Mouse (Mus musculus): ENCODE measurements at regions not wholly inside any gene's neighbourhood (a gene's known extent, or its start where the extent isn't known, plus 50 kb on each side); places are given as distances from the start of the nearest gene placed in this dataset.
A peak's percentile ranks its signal among the peaks of the same experiment; 100 is the strongest.

DNA sequence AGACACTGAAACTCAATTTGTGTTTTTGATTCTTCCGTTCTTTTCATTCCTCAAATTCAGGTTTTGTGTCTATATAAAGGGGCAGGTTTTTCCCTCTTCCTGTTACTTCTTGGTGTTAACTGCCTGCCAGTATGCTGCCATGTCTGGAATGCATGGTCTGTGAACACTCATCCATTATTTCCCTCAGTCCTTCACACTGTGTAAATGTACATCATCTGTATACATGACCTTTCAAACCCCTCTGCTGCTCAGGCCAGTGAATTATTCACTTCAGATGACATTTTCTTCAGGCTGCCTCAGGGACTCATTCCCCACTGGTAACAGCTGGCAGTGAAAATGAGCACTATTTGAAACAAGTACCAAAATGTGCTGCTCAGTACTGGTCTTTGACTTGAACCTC is 512.0 kb upstream of the Atxn7l3b start:
- Histone ChIP-seq H3K4me3 (no peak overlapping the region), H3K4me1 (no peaks in the 10 kb centered on the region), H3K4me2 (replicated peaks) (no peak overlapping the region), H3K9me3 (replicated peaks) (no peaks in the 10 kb centered on the region), H3K27ac (no peak overlapping the region), H3K9ac (no peak overlapping the region), H3K27me3 (no peaks in the 10 kb centered on the region), H3K36me3 (no peaks in the 10 kb centered on the region)
- WGBS, result 67% methylated on average over 1 of the region's 1 CpGs
- ATAC-seq (ENCODE audit: low FRiP score), result peak; percentile 38; the same call in 1 of the 2 replicates

DNA sequence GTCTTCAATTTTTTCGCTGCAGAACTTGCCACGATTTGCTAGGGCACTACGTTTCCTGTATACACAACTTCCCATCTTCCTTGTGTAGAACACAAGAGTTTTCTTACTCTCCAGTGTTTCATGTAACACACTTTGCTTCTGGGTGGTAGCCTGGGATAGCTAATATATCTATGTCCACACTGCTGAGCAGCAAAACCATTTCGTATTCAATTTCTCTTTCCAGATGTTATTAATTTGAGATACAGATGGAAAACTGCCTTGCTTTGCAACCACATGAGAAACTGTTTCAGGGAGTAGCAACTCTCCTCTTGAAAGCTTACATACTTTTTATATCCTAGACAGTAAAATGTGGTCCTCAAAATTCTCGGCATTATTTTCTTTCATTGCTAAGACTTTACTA is 502.4 kb upstream of the Atxn7l3b start:
- no peak for ATAC-seq (ENCODE audit: low FRiP score)
- Histone ChIP-seq H3K9ac (no peak overlapping the region), H3K27ac (no peak overlapping the region), H3K4me2 (replicated peaks) (no peak overlapping the region), H3K9me3 (replicated peaks) (no peaks in the 10 kb centered on the region), H3K27me3 (no peaks in the 10 kb centered on the region), H3K4me1 (no peaks in the 10 kb centered on the region), H3K36me3 (no peaks in the 10 kb centered on the region), H3K4me3 (no peak overlapping the region)
- 74% methylated on average over 5 of the region's 5 CpGs for WGBS

DNA sequence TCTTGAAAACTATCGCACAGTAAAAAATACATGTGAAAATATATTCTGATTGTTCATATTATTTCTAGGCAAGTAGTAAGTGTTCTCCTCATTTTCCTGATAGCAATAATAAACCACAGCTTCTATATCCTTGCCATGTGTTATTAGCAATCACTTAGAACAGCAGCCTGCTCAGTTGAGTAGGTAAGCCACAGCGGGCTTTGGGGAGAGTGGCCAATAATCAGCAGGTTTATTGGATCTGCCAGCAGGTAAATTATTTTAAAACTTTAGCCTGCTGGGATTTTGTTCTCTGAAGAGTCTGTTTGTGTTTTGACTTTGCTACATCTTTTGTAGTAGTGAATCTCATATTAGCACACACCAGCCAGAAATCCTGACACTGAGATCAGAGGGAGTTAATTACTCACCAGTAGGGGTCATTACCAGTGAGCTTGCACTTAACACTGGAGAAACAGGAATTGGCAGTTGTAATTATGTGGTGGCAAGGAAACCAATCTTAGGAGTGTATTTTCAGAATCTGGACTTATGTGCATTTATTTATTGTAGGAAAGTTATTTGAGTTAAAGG is 482.5 kb upstream of the Atxn7l3b start:
- no peaks in the 10 kb centered on the region for H3K4me1 ChIP-seq
- no peak overlapping the region for H3K4me2 ChIP-seq (replicated peaks)
- no peaks in the 10 kb centered on the region for H3K36me3 ChIP-seq
- no peak for ATAC-seq (ENCODE audit: low FRiP score)
- no peak overlapping the region for H3K4me3 ChIP-seq
- no peaks in the 10 kb centered on the region for H3K9me3 ChIP-seq (replicated peaks)
- H3K27ac ChIP-seq, result no peak overlapping the region
- WGBS, result 81% methylated on average over 2 of the region's 2 CpGs
- H3K27me3 ChIP-seq, result no peaks in the 10 kb centered on the region
- H3K9ac ChIP-seq, result no peak overlapping the region

DNA sequence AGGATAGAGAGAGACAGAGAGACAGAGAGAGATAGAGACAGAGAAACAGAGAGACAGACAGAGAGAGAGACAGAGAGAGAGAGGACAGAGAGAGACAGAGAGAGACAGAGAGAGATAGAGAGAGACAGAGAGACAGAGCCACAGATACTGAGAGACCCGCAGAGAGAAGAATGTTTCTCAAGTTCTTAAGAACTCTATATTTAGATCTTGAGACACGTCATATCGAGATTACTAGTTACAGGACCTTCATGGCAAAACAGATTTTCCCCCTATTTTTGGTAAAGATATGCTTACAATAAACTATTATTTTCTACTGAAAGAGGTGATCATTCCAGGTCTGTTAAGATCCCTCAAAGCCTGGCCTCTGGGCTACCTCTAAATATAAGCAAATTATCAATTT is 461.8 kb upstream of the Atxn7l3b start:
- Histone ChIP-seq H3K9me3 (replicated peaks) (no peaks in the 10 kb centered on the region), H3K4me3 (no peak overlapping the region), H3K9ac (no peak overlapping the region), H3K4me1 (no peaks in the 10 kb centered on the region), H3K27me3 (no peaks in the 10 kb centered on the region), H3K36me3 (no peaks in the 10 kb centered on the region), H3K27ac (no peak overlapping the region), H3K4me2 (replicated peaks) (no peak overlapping the region)
- 88% methylated on average over 3 of the region's 3 CpGs for WGBS
- no peak for ATAC-seq (ENCODE audit: low FRiP score)

DNA sequence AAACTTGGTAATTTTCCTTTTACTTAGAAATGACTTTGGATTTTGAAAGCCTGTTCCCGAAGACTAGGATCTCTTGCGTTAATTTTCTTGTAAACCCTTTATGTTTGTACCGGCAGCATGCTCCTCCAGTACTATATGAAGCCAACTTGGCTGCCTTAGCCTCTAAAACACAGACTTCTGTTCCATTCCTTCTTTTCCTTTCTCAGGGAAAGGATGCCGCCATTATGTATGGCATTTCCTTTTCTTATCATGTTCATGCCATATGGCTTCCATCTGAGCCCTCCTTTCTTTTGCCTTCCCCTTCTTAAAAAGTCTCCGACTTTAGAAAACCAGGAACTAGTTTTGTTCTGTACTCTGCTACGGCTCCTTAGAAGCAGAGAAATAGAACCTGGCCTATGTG is 440.4 kb upstream of the Atxn7l3b start:
- Histone ChIP-seq H3K9me3 (replicated peaks) (no peaks in the 10 kb centered on the region), H3K9ac (no peak overlapping the region), H3K27me3 (no peaks in the 10 kb centered on the region), H3K4me3 (no peak overlapping the region), H3K27ac (no peak overlapping the region), H3K36me3 (no peaks in the 10 kb centered on the region), H3K4me1 (no peaks in the 10 kb centered on the region), H3K4me2 (replicated peaks) (no peak overlapping the region)
- no peak for ATAC-seq (ENCODE audit: low FRiP score)
- whole genome bisulfite sequencing, result 90% methylated on average over 6 of the region's 6 CpGs

DNA sequence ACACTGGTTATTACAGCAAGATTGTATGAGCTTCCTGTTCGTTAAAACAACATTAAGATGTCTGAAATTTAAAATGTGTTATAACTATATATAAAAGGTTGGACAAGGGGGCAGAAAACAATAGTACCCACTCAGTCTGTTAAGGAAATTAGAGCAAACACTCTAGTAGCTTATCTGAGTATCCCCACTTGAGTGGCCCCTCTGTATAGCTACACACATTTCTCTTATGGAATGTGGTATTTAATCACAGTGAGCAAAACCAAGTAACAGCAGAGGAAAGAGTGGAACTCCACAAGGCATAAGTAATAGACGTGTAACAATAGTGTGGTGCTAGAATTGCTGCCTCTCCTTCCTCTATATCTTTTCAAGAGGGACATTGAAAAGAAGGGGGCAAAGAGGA is 417.4 kb upstream of the Atxn7l3b start:
- Histone ChIP-seq H3K4me2 (replicated peaks) (no peak overlapping the region), H3K4me3 (no peak overlapping the region), H3K36me3 (no peaks in the 10 kb centered on the region), H3K4me1 (no peaks in the 10 kb centered on the region), H3K27ac (no peak overlapping the region), H3K9ac (no peak overlapping the region), H3K9me3 (replicated peaks) (no peaks in the 10 kb centered on the region), H3K27me3 (no peaks in the 10 kb centered on the region)
- no peak for ATAC-seq (ENCODE audit: low FRiP score)
- 76% methylated on average over 2 of the region's 2 CpGs for WGBS

Measured in hindbrain, embryonic 12.5 days (tissue).